Mouse (Mus musculus) bone marrow macrophage, adult 2 months (primary cell): ENCODE data around the gene Gm20662.

Experiments
- CTCF ChIP-seq: IDR thresholded peaks from 2 replicates; pipeline ENCODE4 v1.5.1; 2012; ENCODE audit warnings: low read depth, mild to moderate bottlenecking, low read length, moderate library complexity
- POLR2A ChIP-seq: IDR thresholded peaks from 2 replicates; pipeline ENCODE4 v1.6.1; 2012; ENCODE audit warnings: mild to moderate bottlenecking, low read depth, low read length, borderline replicate concordance

GRCm38 (mm10) chr9:107949184-107949921 lies 46.8 kb upstream of the Gm20662 start:
- TF ChIP-seq POLR2A = no peak
- no peak for TF ChIP-seq CTCF
